Mouse (Mus musculus) heart, adult 2 months (tissue): ENCODE results near the gene Slamf8. TPM values are rescaled to one million over a fixed set of nuclear protein-coding genes. Genes with fewer than 3 reads are reported as not detected.

Experiments
- DNase-seq, 2 experiments: peaks; one replicate each; pipeline ENCODE4 v3.0.0; 2021
- H3K27ac ChIP-seq: fragments of 200-600 bp; 2 replicates; pipeline ENCODE4 v1.8.1; 2022
- H3K27me3 ChIP-seq: fragments of 200-500 bp; 2 replicates; pipeline ENCODE4 v1.6.1; 2012; ENCODE audit warnings: mild to moderate bottlenecking, low read length, inconsistent platforms, mixed read lengths; ENCODE audit not compliant: control insufficient read depth, insufficient read depth
- H3K36me3 ChIP-seq: fragments of 200-500 bp; 2 replicates; pipeline ENCODE4 v1.6.1; 2012; ENCODE audit warnings: low read length, inconsistent platforms; ENCODE audit not compliant: control insufficient read depth, insufficient read depth
- H3K4me1 ChIP-seq: fragments of 200-500 bp; 2 replicates; pipeline ENCODE4 v1.6.1; 2011; ENCODE audit warnings: low read length; ENCODE audit not compliant: control insufficient read depth, insufficient read depth
- H3K4me3 ChIP-seq: fragments of 200-600 bp; 2 replicates; pipeline ENCODE4 v1.8.1; 2022
- H3K79me2 ChIP-seq: fragments of 200-500 bp; replicated peaks from 2 replicates; pipeline ENCODE4 v1.6.1; 2012; ENCODE audit warnings: mild to moderate bottlenecking, inconsistent platforms, low read length, moderate library complexity, mixed read lengths; ENCODE audit not compliant: control insufficient read depth, insufficient read depth
- H3K9ac ChIP-seq: fragments of 200-500 bp; 2 replicates; pipeline ENCODE4 v1.6.1; 2012; ENCODE audit warnings: low read depth, mild to moderate bottlenecking, control low read depth, inconsistent platforms, low read length, mixed read lengths
- CTCF ChIP-seq: fragments of 200-600 bp; IDR thresholded peaks from 2 replicates; pipeline ENCODE4 v1.8.1; 2022; ENCODE audit warnings: antibody characterized with exemption, mild to moderate bottlenecking, moderate library complexity
- EP300 ChIP-seq: fragments of 200-500 bp; IDR thresholded peaks from 2 replicates; pipeline ENCODE4 v1.6.1; 2011; ENCODE audit warnings: low read depth, low read length, control low read depth; ENCODE audit not compliant: insufficient read depth
- POLR2A ChIP-seq: fragments of 200-500 bp; IDR thresholded peaks from 2 replicates; pipeline ENCODE4 v1.6.1; 2011; ENCODE audit warnings: mild to moderate bottlenecking, low read depth, low read length, control low read depth; ENCODE audit not compliant: insufficient read depth
- WGBS: fragments of 180-500 bp; shearing (Covaris S2); methylation state at CpG from one replicate; pipeline ENCODE4 v1.1.7; 2018; 5-methylcytosine and 5-hydroxymethylcytosine counted together
- intact Hi-C: fragments of 180-260 bp; cut with DNase I; formaldehyde crosslinking; loops from one replicate; pipeline ENCODE4 v1.15.1; 2025
- polyA plus RNA-seq: library from polyadenylated mRNA; depleted of rRNA; stranded (reverse); fragments of >200 nt; gene quantifications from 2 replicates; pipeline ENCODE4 v1.2.3, GENCODE M21; 2012
- total RNA-seq, 2 experiments: library from RNA; stranded (reverse); gene quantifications; 2 replicates each; pipeline ENCODE4 v1.2.3; 2021

Gene Slamf8
- total and polyA plus RNA-seq, 3 experiments: 0.30 to 1.3 (median 0.34) TPM

DNA sequence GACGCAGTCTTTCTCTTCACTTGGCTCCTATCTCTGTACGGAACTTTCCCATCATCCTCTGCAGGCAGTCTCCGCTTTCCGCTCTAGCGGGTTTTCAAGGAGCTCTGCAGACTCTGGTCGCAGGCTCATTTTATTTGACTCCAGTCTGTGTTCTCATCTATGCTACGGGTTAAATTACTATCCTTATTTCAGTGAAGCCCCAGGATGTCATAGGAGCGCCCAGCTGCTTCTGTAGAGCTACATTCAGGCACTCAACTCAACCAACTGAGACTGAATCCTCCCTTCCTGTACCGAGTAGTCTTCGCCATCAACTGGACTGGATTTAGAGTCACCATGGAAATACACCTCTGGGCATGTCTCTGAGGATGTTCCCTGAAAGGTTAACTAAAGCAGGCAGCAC lies 24.3 kb upstream of the Slamf8 start:
- H3K27ac ChIP-seq: no peak overlapping the region
- H3K27me3 ChIP-seq: no peaks in the 10 kb centered on the region
- no peaks in the 10 kb centered on the region for H3K79me2 ChIP-seq
- no peak overlapping the region for H3K9ac ChIP-seq
- no peaks in the 10 kb centered on the region for H3K4me1 ChIP-seq
- 79% methylated on average over 10 of the region's 10 CpGs for WGBS
- no peak for DNase-seq
- no peak overlapping the region for H3K4me3 ChIP-seq
- H3K36me3 ChIP-seq: no peaks in the 10 kb centered on the region
- TF ChIP-seq EP300: no peak
- no peak for TF ChIP-seq CTCF
- no peak for TF ChIP-seq POLR2A
- intact Hi-C loops: loop anchor here (5.0 kb wide), 1 partner anchor 132 kb away; the partner anchor contains the start of gene Igsf9

DNA sequence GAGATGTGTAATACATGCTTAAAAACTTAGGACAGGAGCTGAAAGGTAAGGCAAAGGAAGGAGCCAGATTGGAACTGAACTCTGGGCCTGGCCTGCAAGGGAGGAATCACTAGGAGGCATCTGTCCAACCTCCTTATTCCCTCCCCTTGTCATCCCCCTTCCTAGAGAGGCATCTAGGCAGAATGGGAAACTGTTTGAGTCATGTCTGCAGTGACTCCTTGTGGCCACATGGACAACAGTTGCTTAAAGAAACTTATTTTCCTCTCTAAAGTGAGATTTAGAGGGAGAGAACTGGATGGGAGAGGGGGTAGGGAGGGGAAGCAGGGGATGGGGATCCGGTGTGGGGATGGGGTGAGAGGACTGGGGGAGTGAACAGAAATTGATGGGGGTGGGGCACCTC lies 22.4 kb upstream of the Slamf8 start:
- intact Hi-C loops: loop anchor here (2.0 kb wide), 1 partner anchor 84 kb away; no protein-coding TSS in a partner anchor
- H3K9ac ChIP-seq: no peak overlapping the region
- H3K36me3 ChIP-seq: no peaks in the 10 kb centered on the region
- WGBS: 38% methylated on average over 1 of the region's 1 CpGs
- TF ChIP-seq POLR2A (no peak), CTCF (peak; percentile 54)
- DNase-seq: no peak
- no peak overlapping the region for H3K4me3 ChIP-seq
- H3K27ac ChIP-seq: no peak overlapping the region
- H3K79me2 ChIP-seq: no peaks in the 10 kb centered on the region
- H3K27me3 ChIP-seq: no peaks in the 10 kb centered on the region
- H3K4me1 ChIP-seq: no peaks in the 10 kb centered on the region

DNA sequence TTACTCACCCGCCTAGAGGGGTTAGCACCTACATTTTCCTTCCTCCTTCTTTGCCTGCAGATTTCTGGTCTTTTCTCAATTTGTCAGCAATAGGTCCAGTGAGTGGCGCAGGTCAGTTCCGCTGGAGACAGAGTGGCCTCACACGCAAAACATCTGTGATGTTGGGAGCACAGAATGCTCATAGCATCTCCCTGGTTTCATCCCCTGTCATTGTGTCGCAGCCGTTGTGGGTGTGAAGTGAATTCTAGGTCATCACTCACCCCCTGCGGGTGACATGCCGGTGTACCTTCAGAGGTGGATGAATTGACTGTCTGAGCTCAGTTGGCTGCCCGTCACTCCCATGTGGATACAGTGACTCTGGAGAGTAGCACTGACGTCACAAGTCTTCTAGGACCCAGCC lies 20.9 kb upstream of the Slamf8 start:
- Histone ChIP-seq H3K4me3 (no peak overlapping the region), H3K27me3 (no peaks in the 10 kb centered on the region), H3K79me2 (no peaks in the 10 kb centered on the region), H3K36me3 (no peaks in the 10 kb centered on the region), H3K4me1 (no peaks in the 10 kb centered on the region), H3K27ac (no peak overlapping the region), H3K9ac (no peak overlapping the region)
- intact Hi-C loops: no loop called here
- no peak for TF ChIP-seq POLR2A
- no peak for TF ChIP-seq CTCF
- TF ChIP-seq EP300: no peak
- no peak for DNase-seq
- 76% methylated on average over 10 of the region's 10 CpGs for WGBS

DNA sequence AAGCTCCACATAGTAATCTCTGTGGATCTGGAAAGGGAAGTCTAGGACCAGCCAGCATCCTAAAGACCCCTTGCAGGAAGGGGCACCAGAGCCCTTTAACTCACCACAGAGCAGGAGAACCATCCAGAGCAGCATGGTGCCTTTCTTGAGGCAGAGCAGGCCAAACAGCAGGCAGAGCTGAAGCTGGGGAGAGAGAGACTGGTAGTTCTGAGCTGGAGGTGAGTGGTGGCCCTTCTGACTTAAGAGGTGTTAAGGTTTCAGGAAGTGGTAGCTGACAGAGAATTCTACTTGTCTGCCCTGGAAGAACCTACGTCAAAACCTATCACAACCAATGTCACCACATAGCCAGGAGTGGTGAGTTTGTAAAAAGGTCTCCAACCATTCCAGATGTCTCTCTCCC lies 12.0 kb upstream of the Slamf8 start, which contains the start of gene Fcrl6:
Fcrl6 (minus strand) TSS at position 226 of the 400 bp plus-strand sequence.
- no peak within 1 kb of the TSS for H3K9ac ChIP-seq

DNA sequence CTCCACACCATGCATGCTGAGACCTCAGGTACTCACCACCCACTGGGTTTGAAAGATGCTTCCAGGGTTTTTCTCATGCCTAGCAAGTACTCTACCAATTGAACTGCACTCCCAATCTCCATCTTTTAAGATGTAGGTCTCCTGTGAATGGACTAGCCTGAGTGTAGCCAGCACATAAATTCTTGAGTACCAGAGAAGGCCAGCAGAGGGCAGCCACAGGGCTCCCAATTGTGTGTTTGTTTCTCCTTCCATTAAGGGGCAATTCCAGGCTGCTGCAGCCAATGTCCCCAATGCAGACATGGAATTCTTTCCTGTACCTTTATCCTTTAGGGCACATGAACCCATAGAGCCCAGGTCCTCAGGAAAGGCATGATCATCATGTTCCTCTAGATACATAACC lies 4.1 kb upstream of the Slamf8 start:
- intact Hi-C loops: loop anchor here (2.0 kb wide), 1 partner anchor 66 kb away; no protein-coding TSS in a partner anchor
- no peak for DNase-seq
- H3K4me3 ChIP-seq: no peak overlapping the region

More for the DNA sequence above, 12.0 kb upstream of the Slamf8 start, which contains the start of gene Fcrl6:
- Histone ChIP-seq H3K4me3 (no peak within 1 kb of the TSS), H3K36me3 (no peaks in the 10 kb centered on the region), H3K27me3 (no peaks in the 10 kb centered on the region), H3K27ac (no peak within 1 kb of the TSS), H3K79me2 (no peaks in the 10 kb centered on the region), H3K4me1 (no peaks in the 10 kb centered on the region)
- intact Hi-C loops: no loop called here
- WGBS: 53% methylated on average over 1 of the region's 1 CpGs
- no peak for DNase-seq
- TF ChIP-seq EP300 (no peak), CTCF (no peak)

DNA sequence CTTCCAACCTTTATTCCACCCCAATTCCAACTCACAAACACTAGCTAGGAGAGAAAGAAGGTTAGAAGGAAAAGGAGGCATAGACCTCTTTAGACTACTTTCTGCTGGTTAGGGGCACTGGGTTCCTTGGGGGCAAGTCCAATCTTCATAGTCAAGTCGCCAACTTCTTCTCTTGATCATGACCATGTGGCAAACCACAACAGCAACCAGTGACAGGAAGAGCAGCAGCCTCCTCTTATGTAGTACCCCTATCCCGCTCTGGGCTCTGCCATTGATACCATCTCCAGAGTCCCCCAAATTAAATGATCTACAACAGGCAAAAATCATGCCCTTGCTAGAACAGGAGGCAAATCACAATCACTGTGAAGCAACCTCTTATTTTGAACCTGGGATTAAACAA lies 3.6 kb upstream of the Slamf8 start:
- H3K27me3 ChIP-seq: no peaks in the 10 kb centered on the region
- TF ChIP-seq POLR2A: no peak
- TF ChIP-seq CTCF: no peak
- TF ChIP-seq EP300: no peak
- intact Hi-C loops: loop anchor here (2.0 kb wide), 1 partner anchor 65 kb away; no protein-coding TSS in a partner anchor
- 77% methylated on average over 2 of the region's 2 CpGs for WGBS
- peaks cover 4% of the 10 kb centered on the region for H3K4me1 ChIP-seq
- no peak overlapping the region for H3K27ac ChIP-seq
- no peak overlapping the region for H3K4me3 ChIP-seq
- no peak overlapping the region for H3K9ac ChIP-seq
- no peak for DNase-seq
- H3K36me3 ChIP-seq: no peaks in the 10 kb centered on the region
- no peaks in the 10 kb centered on the region for H3K79me2 ChIP-seq

More for the DNA sequence above, 4.1 kb upstream of the Slamf8 start:
- Histone ChIP-seq H3K27ac (no peak overlapping the region), H3K36me3 (no peaks in the 10 kb centered on the region), H3K27me3 (no peaks in the 10 kb centered on the region), H3K79me2 (no peaks in the 10 kb centered on the region), H3K4me1 (peaks cover 4% of the 10 kb centered on the region), H3K9ac (no peak overlapping the region)
- TF ChIP-seq POLR2A: no peak
- TF ChIP-seq CTCF: peak; percentile 72
- no peak for TF ChIP-seq EP300
